Mouse (Mus musculus) hindbrain, embryonic 13.5 days (tissue): Measurements from ENCODE around the gene Neb. TPM values are rescaled to one million over a fixed set of nuclear protein-coding genes. Genes with fewer than 3 reads are reported as not detected.

ENCODE experiments used
- ATAC-seq: fragments of 200-750 bp; cut with Nextera tagmentation; 2 replicates; pipeline ENCODE4 v1.8.0; 2017; ENCODE audit warnings: moderate TSS enrichment; ENCODE audit not compliant: low FRiP score
- H3K27ac ChIP-seq: fragments of 300-500 bp; sonication (generic); 2 replicates; pipeline ENCODE4 v1.5.1; 2015; ENCODE audit warnings: inconsistent platforms, mild to moderate bottlenecking, moderate library complexity
- H3K27me3 ChIP-seq: fragments of 300-500 bp; sonication (generic); 2 replicates; pipeline ENCODE4 v1.6.1; 2015; ENCODE audit warnings: mild to moderate bottlenecking, inconsistent platforms
- H3K36me3 ChIP-seq: fragments of 300-500 bp; sonication (generic); 2 replicates; pipeline ENCODE4 v1.6.1; 2015; ENCODE audit warnings: mild to moderate bottlenecking, inconsistent platforms
- H3K4me1 ChIP-seq: fragments of 300-500 bp; sonication (generic); replicated peaks from 2 replicates; pipeline ENCODE4 v1.6.1; 2015; ENCODE audit warnings: inconsistent platforms
- H3K4me2 ChIP-seq: fragments of 300-500 bp; sonication (generic); 2 replicates; pipeline ENCODE4 v1.6.1; 2015; ENCODE audit warnings: inconsistent platforms, mild to moderate bottlenecking, moderate library complexity
- H3K4me3 ChIP-seq: fragments of 300-500 bp; sonication (generic); 2 replicates; pipeline ENCODE4 v1.5.1; 2015; ENCODE audit warnings: mild to moderate bottlenecking, inconsistent platforms
- H3K9ac ChIP-seq: fragments of 300-500 bp; sonication (generic); 2 replicates; pipeline ENCODE4 v1.6.1; 2015; ENCODE audit warnings: mild to moderate bottlenecking, inconsistent platforms
- H3K9me3 ChIP-seq: fragments of 300-500 bp; sonication (generic); 2 replicates; pipeline ENCODE4 v1.6.1; 2016; ENCODE audit warnings: inconsistent platforms
- WGBS: fragments of 180-500 bp; shearing (Covaris S2); methylation state at CpG from one replicate; pipeline ENCODE4 v1.1.7; 2015; 5-methylcytosine and 5-hydroxymethylcytosine counted together
- polyA plus RNA-seq: library from polyadenylated mRNA; unstranded; fragments of >200 nt; fragmentation: Nextera tagmentation; extraction: Ambion mirVana; gene quantifications from 2 replicates; pipeline ENCODE4 v1.2.1, GENCODE M21; 2015

Neb gene
- polyA plus RNA-seq, 1 experiment from 2014 or later = 2.0 TPM

GRCm38 (mm10) chr2:52412524-52413037 lies 34.3 kb upstream of the Neb start:
- Histone ChIP-seq H3K9me3 (peaks cover 38% of the 10 kb centered on the region), H3K27me3 (no peaks in the 10 kb centered on the region), H3K27ac (no peak overlapping the region), H3K4me3 (no peak overlapping the region), H3K36me3 (peaks cover 80% of the 10 kb centered on the region), H3K9ac (no peak overlapping the region), H3K4me2 (no peak overlapping the region), H3K4me1 (no peaks in the 10 kb centered on the region)
- no peak for ATAC-seq
- 98% methylated on average over 5 of the region's 5 CpGs for WGBS

DNA sequence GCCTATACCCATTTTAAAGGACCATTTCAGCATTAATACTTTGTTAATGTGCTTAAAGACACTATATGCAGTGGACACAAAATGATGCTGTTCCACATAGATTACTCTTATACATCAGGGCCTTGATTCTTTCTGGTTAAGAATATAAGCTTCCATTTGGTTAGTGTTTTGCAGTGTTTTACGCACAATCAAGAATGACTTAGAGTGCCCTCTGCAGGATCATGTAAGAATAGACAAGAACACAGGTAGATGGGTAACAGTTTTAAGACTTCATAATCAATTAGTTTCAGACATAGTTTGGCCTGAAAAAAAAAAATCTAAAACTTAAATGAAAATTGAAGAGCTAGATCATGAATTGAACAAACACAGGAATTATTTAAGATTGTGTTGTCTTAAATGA lies 28.2 kb upstream of the Neb start:
- 93% methylated on average over 1 of the region's 1 CpGs for WGBS
- ATAC-seq = no peak
- Histone ChIP-seq H3K4me2 (no peak overlapping the region), H3K9me3 (peaks cover 26% of the 10 kb centered on the region), H3K4me1 (no peaks in the 10 kb centered on the region), H3K4me3 (no peak overlapping the region), H3K27me3 (no peaks in the 10 kb centered on the region), H3K36me3 (peaks cover 73% of the 10 kb centered on the region), H3K27ac (no peak overlapping the region), H3K9ac (no peak overlapping the region)

- H3K36me3 ChIP-seq = peaks cover 65% of the 10 kb centered on the region
- ATAC-seq = no peak
- WGBS = 95% methylated on average over 5 of the region's 5 CpGs
Observed at GRCm38 (mm10) chr2:52405238-52405637, 27.0 kb upstream of the Neb start.

GRCm38 (mm10) chr2:52394529-52394928 lies 16.3 kb upstream of the Neb start:
- 95% methylated on average over 5 of the region's 5 CpGs for WGBS
- ATAC-seq = no peak
- no peaks in the 10 kb centered on the region for H3K9me3 ChIP-seq
- no peak overlapping the region for H3K27ac ChIP-seq
- H3K4me1 ChIP-seq = no peaks in the 10 kb centered on the region
- no peak overlapping the region for H3K4me3 ChIP-seq
- no peak overlapping the region for H3K4me2 ChIP-seq
- peaks cover 4% of the 10 kb centered on the region; the same call in 1 of the 2 replicates for H3K36me3 ChIP-seq
- H3K27me3 ChIP-seq = no peaks in the 10 kb centered on the region
- H3K9ac ChIP-seq = no peak overlapping the region

More at GRCm38 (mm10) chr2:52405238-52405637, 27.0 kb upstream of the Neb start:
- H3K4me3 ChIP-seq = no peak overlapping the region
- H3K27ac ChIP-seq = no peak overlapping the region
- no peaks in the 10 kb centered on the region for H3K4me1 ChIP-seq
- H3K9me3 ChIP-seq = peaks cover 14% of the 10 kb centered on the region
- H3K9ac ChIP-seq = no peak overlapping the region
- H3K27me3 ChIP-seq = no peaks in the 10 kb centered on the region
- no peak overlapping the region for H3K4me2 ChIP-seq

GRCm38 (mm10) chr2:52390415-52390975 lies 12.2 kb upstream of the Neb start:
- ATAC-seq = no peak
- H3K4me3 ChIP-seq = no peak overlapping the region
- 89% methylated on average over 2 of the region's 2 CpGs for WGBS

DNA sequence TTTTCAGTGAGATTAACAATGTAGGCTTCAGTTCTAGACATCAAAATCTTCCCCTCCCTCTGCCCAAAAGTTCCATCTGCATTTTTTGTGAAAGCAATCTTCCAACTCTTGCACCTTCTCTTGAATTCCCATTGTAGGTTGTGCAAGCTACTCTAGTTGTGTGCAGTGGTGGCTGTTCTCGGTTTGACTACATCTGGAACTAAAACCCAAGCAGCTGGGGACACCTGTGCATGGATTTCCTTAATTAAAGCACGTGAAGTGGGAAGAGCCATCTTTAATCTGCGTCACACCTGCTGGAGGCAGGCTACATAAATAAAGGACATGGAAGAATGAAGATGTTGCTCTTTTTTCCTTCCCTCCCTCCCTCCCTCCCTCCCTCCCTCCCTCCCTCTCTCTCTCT lies 11.7 kb upstream of the Neb start:
- H3K9ac ChIP-seq = no peak overlapping the region
- H3K4me2 ChIP-seq = no peak overlapping the region
- H3K9me3 ChIP-seq = no peaks in the 10 kb centered on the region
- ATAC-seq = no peak
- H3K27me3 ChIP-seq = no peaks in the 10 kb centered on the region
- no peaks in the 10 kb centered on the region for H3K36me3 ChIP-seq
- H3K4me3 ChIP-seq = no peak overlapping the region
- H3K27ac ChIP-seq = no peak overlapping the region
- WGBS = 77% methylated on average over 3 of the region's 3 CpGs
- H3K4me1 ChIP-seq = no peaks in the 10 kb centered on the region

More at GRCm38 (mm10) chr2:52390415-52390975, 12.2 kb upstream of the Neb start:
- H3K27me3 ChIP-seq = no peaks in the 10 kb centered on the region
- no peaks in the 10 kb centered on the region for H3K4me1 ChIP-seq
- H3K9me3 ChIP-seq = no peaks in the 10 kb centered on the region
- H3K9ac ChIP-seq = no peak overlapping the region
- H3K4me2 ChIP-seq = no peak overlapping the region
- H3K36me3 ChIP-seq = no peaks in the 10 kb centered on the region
- no peak overlapping the region for H3K27ac ChIP-seq

- no peak overlapping the region for H3K4me2 ChIP-seq
- no peak overlapping the region for H3K9ac ChIP-seq
- ATAC-seq = no peak
- no peaks in the 10 kb centered on the region for H3K36me3 ChIP-seq
- H3K4me1 ChIP-seq = no peaks in the 10 kb centered on the region
- WGBS = 90% methylated on average over 6 of the region's 6 CpGs
- H3K4me3 ChIP-seq = no peak overlapping the region
- no peaks in the 10 kb centered on the region for H3K27me3 ChIP-seq
- no peak overlapping the region for H3K27ac ChIP-seq
- no peaks in the 10 kb centered on the region for H3K9me3 ChIP-seq
Observed at GRCm38 (mm10) chr2:52386451-52386850, 8.2 kb upstream of the Neb start.

GRCm38 (mm10) chr2:52386037-52386436 lies 7.8 kb upstream of the Neb start:
- ATAC-seq = no peak
- WGBS = 76% methylated on average over 7 of the region's 7 CpGs

GRCm38 (mm10) chr2:52378848-52379261 lies 581 bp upstream of the Neb start:
- Histone ChIP-seq H3K9me3 (no peaks in the 10 kb centered on the region), H3K27me3 (no peaks in the 10 kb centered on the region), H3K4me1 (no peaks in the 10 kb centered on the region), H3K4me2 (no peak overlapping the region), H3K9ac (no peak overlapping the region), H3K36me3 (no peaks in the 10 kb centered on the region), H3K27ac (no peak overlapping the region), H3K4me3 (no peak overlapping the region)
- no peak for ATAC-seq
- 77% methylated on average over 10 of the region's 10 CpGs for WGBS

More at GRCm38 (mm10) chr2:52386037-52386436, 7.8 kb upstream of the Neb start:
- Histone ChIP-seq H3K4me1 (no peaks in the 10 kb centered on the region), H3K36me3 (no peaks in the 10 kb centered on the region), H3K27ac (no peak overlapping the region), H3K4me3 (no peak overlapping the region), H3K9ac (no peak overlapping the region), H3K27me3 (no peaks in the 10 kb centered on the region), H3K9me3 (no peaks in the 10 kb centered on the region), H3K4me2 (no peak overlapping the region)

- H3K4me2 ChIP-seq = no peak overlapping the region
- no peak overlapping the region for H3K27ac ChIP-seq
- H3K9ac ChIP-seq = no peak overlapping the region
- no peaks in the 10 kb centered on the region for H3K27me3 ChIP-seq
- H3K9me3 ChIP-seq = no peaks in the 10 kb centered on the region
- no peak overlapping the region for H3K4me3 ChIP-seq
- WGBS = 54% methylated on average over 13 of the region's 13 CpGs
- H3K4me1 ChIP-seq = no peaks in the 10 kb centered on the region
- no peak for ATAC-seq
- no peaks in the 10 kb centered on the region for H3K36me3 ChIP-seq
Observed at GRCm38 (mm10) chr2:52377706-52378447, 397 bp downstream of the Neb start.

DNA sequence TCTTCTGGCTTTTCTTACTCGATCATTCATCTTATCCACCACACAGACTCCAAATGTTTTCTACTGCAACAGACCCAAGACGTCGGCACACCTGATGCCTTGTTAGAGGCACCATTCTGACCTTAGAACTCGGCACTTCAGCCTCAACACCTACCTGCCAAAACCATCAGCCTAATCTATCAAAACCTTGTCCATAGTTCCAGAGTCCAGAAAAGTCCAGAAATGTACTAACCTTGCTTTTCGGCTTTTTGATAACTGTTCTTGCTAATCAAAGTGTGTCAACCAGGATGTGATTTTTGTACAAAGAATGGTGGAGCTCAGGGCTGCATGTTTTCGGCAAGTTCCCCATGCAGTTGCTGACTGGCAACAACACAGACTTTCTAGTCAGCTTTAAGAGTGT lies 3.6 kb downstream of the Neb start:
- H3K9me3 ChIP-seq = no peaks in the 10 kb centered on the region
- H3K4me3 ChIP-seq = no peak overlapping the region
- H3K36me3 ChIP-seq = no peaks in the 10 kb centered on the region
- no peaks in the 10 kb centered on the region for H3K4me1 ChIP-seq
- H3K4me2 ChIP-seq = no peak overlapping the region
- H3K9ac ChIP-seq = no peak overlapping the region
- 94% methylated on average over 6 of the region's 6 CpGs for WGBS
- ATAC-seq = no peak
- no peaks in the 10 kb centered on the region for H3K27me3 ChIP-seq
- H3K27ac ChIP-seq = no peak overlapping the region

DNA sequence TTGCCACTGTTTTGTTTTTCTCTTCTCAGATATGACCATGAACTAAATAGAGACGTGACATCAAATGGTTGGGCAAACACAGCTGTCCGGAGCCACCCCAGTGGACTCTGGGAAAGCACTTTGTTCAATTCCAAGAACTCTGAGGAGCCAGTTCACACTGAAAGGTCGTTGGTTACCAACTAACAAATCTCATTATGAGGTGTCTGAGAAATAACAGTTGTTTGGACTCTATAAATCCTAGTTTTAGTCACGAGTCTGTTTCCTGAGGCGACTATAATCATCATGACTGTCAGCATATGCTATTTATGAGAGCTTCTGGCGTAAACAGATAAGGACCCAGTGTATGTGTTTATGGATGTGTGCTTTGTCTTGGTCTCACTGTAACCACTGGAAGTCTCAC lies 5.8 kb downstream of the Neb start:
- 84% methylated on average over 6 of the region's 6 CpGs for WGBS

DNA sequence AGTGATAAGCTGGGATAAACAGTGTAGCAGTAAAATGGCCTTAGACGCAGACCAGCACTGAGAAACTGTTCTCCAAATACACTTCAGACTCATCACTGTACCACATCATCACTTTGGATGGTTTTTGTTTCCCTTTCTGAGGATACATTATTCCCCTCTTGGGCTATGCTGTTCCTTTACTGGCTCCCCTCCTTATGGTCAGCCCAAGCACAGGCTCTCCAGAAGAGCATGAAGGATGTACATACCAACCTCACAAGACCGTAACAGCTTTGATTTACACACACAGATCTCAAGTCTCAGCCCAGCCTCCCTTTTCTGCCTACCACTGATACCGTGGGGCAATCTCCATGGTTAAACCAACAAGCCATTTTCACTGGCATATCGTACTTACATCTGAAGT lies 6.2 kb downstream of the Neb start:
- no peaks in the 10 kb centered on the region for H3K36me3 ChIP-seq
- no peaks in the 10 kb centered on the region for H3K9me3 ChIP-seq
- no peaks in the 10 kb centered on the region for H3K27me3 ChIP-seq
- H3K4me2 ChIP-seq = no peak overlapping the region
- no peak for ATAC-seq
- 92% methylated on average over 4 of the region's 4 CpGs for WGBS
- H3K4me1 ChIP-seq = no peaks in the 10 kb centered on the region
- H3K4me3 ChIP-seq = no peak overlapping the region
- no peak overlapping the region for H3K9ac ChIP-seq
- H3K27ac ChIP-seq = no peak overlapping the region

More for the DNA sequence above, 5.8 kb downstream of the Neb start:
- Histone ChIP-seq H3K4me2 (no peak overlapping the region), H3K27ac (no peak overlapping the region), H3K27me3 (no peaks in the 10 kb centered on the region), H3K36me3 (no peaks in the 10 kb centered on the region), H3K4me1 (no peaks in the 10 kb centered on the region), H3K9ac (no peak overlapping the region), H3K4me3 (no peak overlapping the region), H3K9me3 (no peaks in the 10 kb centered on the region)
- ATAC-seq = no peak
